Mouse (Mus musculus): Measurements from ENCODE around the gene Prss22. TPM values are rescaled to one million over a fixed set of nuclear protein-coding genes. Genes with fewer than 3 reads are reported as not detected.
"Not testable (repeated sequence)": the region's sequence is repeated elsewhere in the genome, so short reads cannot be mapped to it uniquely, and the experiment has no call there.

The Prss22 gene
- total RNA-seq, 2 experiments from 2014 or later: not detected

DNA sequence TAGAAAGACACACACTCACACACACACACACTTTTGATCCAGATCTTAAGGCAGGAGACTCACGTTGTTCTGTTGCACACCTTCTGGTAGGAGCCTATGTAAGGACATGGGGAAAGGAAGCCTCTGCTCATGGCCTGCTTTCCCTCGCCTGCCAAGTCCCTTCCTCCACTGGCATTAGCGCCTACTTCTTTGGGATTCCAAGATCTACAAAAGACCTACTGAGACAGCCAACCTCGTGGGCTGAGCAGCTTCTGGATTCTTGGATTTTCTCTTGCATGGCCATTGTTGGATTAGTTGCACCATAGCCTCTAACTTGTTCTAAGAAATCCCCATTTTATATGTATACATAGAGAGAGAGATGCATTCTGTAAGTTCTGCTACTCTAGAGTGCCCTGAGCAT, 47.1 kb downstream of the Prss22 start:
- DNase-seq; intact Hi-C loops (cut with DNase I): not testable (repeated sequence)

- intact Hi-C loops (cut with DNase I): no loop called here
- peak in 1 of 2 experiments; percentile 12 for DNase-seq
These were observed 48.8 kb downstream of the Prss22 start for GRCm38 (mm10) chr17:23949068-23949467.

DNA sequence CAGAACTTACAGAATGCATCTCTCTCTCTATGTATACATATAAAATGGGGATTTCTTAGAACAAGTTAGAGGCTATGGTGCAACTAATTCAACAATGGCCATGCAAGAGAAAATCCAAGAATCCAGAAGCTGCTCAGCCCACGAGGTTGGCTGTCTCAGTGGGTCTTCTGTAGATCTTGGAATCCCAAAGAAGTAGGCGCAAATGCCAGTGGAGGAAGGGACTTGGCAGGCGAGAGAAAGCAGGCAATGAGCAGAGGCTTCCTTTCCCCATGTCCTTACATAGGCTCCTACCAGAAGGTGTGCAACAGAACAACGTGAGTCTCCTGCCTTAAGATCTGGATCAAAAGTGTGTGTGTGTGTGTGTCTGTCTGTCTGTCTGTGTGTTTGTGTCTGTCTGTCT, 50.4 kb downstream of the Prss22 start:
- DNase-seq; intact Hi-C loops (cut with DNase I): not testable (repeated sequence)

Small RNAs within 50 kb of the gene (microRNA-seq; reads per million reads assigned to microRNA genes)
- gene Gm27700: 0 reads per million in 2 experiments

Other genes with a start within 250 kb of the Prss22 start
- gene Flywch1, start 226.5 kb downstream of the Prss22 start, total RNA-seq (2021): 10 to 100 TPM; 30.2 to 30.8 TPM
- 1 to 10 TPM; 1.6 TPM for gene Flywch2, start 212.0 kb downstream of the Prss22 start, total RNA-seq (2021)
- gene Srrm2, start 207.6 kb downstream of the Prss22 start, total RNA-seq (2021): 100 to 1,000 TPM; 192 to 227 TPM
- gene Elob, start 169.0 kb downstream of the Prss22 start, total RNA-seq (2021): 100 to 1,000 TPM; 339 to 355 TPM
- not detected for gene Prss33, start 162.0 kb downstream of the Prss22 start, total RNA-seq (2021)
- gene Prss32, start 154.2 kb downstream of the Prss22 start, total RNA-seq (2021): not detected
- not detected for gene Prss41, start 153.9 kb downstream of the Prss22 start, total RNA-seq (2021)
- gene Prss21, start 130.0 kb downstream of the Prss22 start, total RNA-seq (2021): not detected
- gene Dcpp1, start 117.2 kb downstream of the Prss22 start, total RNA-seq (2021): not detected
- gene Dcpp2, start 117.2 kb downstream of the Prss22 start, total RNA-seq (2021): not detected
- not detected for gene Dcpp3, start 80.6 kb downstream of the Prss22 start, total RNA-seq (2021)
- not detected for gene Sbp, start 56.4 kb downstream of the Prss22 start, total RNA-seq (2021)
- not detected for gene Sbpl, start 42.8 kb downstream of the Prss22 start, total RNA-seq (2021)
- not detected for gene Prss30, start 17.5 kb downstream of the Prss22 start, total RNA-seq (2021)
- gene Prss27, start 40.0 kb upstream of the Prss22 start, total RNA-seq (2021): not detected
- gene Kctd5, start 75.4 kb upstream of the Prss22 start, total RNA-seq (2021): 10 to 100 TPM; 14.4 to 14.6 TPM
- 10 to 100 TPM; 46.2 to 47.8 TPM for gene Pdpk1, start 152.8 kb upstream of the Prss22 start, total RNA-seq (2021)
- 10 to 100 TPM; 12.2 to 12.7 TPM for gene Amdhd2, start 165.7 kb upstream of the Prss22 start, total RNA-seq (2021)
- gene Atp6v0c, start 171.6 kb upstream of the Prss22 start, total RNA-seq (2021): 100 to 1,000 TPM; 241 to 249 TPM
- gene Tbc1d24, start 207.5 kb upstream of the Prss22 start, total RNA-seq (2021): 1 to 10 TPM; 8.7 to 9.3 TPM
- 1 to 10 TPM in 1 of 2 experiments, under 1 TPM in 1; 0.90 to 1.0 TPM for gene Ntn3, start 211.4 kb upstream of the Prss22 start, total RNA-seq (2021)
- 1 to 10 TPM; 3.0 to 3.2 TPM for gene Tedc2, start 222.8 kb upstream of the Prss22 start, total RNA-seq (2021)

Data from heart, postnatal 14 days (tissue).